Mouse (Mus musculus): ENCODE data around the gene Msln.
A peak's percentile ranks its signal among the peaks of the same experiment; 100 is the strongest.
"Not testable (repeated sequence)": the region's sequence is repeated elsewhere in the genome, so short reads cannot be mapped to it uniquely, and the experiment has no call there.

The Msln gene

DNA sequence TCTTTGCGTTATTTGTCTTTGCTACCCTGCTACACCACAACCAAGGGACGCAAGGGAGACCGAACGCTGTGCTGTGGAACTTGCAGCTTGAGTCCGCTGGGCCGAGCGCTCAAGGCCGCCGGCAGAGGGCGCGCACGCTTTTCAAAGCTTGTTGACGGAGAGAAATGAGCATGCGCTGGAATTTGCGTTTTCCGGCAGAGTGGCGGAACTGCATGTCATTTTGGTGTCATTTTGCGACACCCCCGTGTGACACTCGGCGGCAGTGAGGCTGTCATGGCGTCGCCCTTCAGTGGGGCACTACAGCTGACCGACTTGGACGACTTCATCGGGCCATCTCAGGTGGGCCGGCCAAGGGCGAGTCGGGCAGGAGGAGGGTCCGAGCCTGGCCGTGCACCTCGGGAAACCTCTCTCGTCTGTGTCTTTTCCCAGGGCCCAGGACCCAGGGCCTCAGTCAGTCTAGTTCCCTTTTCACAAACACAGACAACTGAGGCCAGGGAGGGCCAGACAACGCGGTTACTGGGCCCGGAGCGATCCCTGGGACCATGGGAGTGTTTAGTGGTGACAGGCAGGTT, 19.5 kb upstream of the Msln start, which contains the start of gene Narfl:
Gene Narfl, plus strand, starts transcription at position 228 of the 572 bp plus-strand sequence.
- peak; percentile 99 for DNase-seq (ENCODE audit: low read depth, low spot score)

DNA sequence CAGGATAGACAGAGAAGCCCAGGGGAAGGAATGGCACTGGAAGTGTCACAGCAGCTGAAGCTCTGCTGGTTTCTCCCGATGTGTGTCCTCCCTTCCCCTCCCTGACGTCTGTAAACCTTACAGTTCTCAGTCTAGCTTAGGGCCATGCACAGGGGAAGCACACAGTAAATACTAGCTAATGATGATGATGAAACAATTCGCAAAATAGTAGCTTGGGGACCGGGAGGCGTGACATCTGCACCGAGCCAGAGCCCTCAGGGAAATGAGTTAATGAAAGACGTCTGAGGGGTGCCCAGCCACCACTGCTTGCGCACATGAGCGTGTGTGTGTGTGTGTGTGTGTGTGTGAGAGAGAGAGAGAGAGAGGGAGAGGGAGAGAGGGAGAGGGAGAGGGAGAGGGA, 15.2 kb upstream of the Msln start:
- no peak for DNase-seq (ENCODE audit: low read depth, low spot score)

DNA sequence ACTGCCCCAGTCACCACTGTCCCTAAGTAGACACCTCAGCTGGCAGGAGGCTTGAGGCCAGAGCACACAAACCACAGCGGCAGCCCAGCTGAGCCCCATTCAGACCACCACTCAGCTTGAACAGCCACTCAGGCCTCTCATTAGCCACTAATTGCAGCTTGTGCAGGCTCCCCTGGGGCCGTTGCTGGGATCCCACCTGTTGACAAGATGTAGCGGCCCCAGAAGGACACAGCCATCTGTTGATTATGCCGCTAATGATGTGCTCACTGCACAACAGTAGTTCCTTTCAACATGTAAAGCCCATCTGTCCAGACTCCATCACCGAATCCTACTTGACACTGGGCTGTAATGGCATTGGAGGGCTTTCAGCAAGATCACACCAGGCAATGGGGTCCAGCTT, 11.7 kb upstream of the Msln start:
- DNase-seq (ENCODE audit: low read depth, low spot score): no peak

DNA sequence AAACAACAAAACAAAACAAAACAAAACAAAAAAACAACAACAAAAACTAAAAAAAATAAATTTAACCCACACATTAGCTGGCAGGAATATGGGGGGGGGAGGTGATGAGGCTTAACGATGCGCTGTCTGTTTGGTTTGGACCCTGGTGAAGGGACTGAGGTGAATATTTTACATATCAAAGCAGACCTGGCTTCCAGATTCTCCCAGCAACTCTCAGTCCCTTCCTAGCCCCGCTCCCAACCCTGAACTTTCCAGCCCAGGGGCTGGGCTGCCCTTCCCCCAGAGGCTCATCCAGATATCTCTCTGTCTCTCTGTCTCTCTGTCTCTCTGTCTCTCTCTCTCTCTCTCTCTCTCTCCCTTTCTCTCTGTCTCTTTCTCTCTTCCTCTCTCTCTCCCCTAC, 8.4 kb upstream of the Msln start:
- no peak for DNase-seq (ENCODE audit: low read depth, low spot score)

DNA sequence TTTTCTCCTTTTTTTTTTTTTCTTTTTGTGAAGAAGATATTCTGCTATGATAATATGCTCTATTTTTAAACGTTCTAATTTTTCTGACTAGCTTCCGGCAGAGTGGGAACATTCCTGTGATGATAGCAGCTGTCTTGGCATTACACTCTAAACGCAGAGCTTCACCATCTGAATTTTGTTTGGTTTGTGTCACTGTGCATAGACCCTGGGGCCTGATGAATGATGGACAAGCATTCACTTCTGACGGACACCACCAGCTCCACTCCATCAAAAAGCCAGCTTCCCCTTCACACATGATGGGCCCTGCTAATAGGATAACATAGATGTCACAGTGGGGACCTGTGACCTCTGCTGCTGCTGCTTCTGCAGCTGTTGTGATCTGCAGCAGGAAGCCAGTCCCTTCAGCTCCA, 7.4 kb upstream of the Msln start:
- DNase-seq (ENCODE audit: low read depth, low spot score): no peak

DNA sequence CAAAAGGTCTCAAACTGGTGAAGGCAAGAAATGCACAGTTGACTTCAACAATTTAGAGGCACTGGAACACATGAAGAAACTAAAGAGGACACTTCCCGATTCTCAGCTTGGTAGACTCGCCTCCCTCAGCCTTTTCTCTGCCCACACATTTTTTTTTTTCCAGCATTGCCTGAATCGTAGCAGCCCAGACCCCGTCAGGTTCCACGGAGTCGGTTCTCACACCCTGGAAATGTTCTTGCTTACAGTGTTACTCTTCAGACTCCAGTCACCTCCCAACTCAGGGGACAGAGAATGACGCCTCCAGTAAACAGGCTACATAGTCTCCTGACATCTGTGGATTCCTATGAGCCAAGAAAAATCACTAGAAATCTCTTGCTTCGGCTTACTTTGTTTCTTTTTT, 6.0 kb upstream of the Msln start:
- DNase-seq (ENCODE audit: low read depth, low spot score): no peak

DNA sequence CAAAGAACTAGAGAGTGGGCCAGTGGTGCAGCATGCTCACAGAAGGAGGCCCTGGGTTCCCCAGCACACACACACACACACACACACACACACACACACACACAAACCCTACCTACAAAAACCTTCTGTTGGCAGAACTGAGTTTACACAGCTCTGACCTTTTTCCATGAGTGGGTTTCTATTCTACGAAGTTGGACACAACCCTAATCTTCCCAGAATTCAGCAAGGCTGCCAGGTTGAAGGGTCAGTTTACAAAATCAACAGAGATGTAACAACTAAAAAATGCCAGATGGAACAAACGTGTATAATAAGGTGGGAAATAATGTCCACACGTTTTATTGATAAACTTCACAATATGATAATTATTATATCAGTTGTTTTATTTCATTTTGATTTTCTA, 3.5 kb upstream of the Msln start:
- no peak for DNase-seq (ENCODE audit: low read depth, low spot score)

DNA sequence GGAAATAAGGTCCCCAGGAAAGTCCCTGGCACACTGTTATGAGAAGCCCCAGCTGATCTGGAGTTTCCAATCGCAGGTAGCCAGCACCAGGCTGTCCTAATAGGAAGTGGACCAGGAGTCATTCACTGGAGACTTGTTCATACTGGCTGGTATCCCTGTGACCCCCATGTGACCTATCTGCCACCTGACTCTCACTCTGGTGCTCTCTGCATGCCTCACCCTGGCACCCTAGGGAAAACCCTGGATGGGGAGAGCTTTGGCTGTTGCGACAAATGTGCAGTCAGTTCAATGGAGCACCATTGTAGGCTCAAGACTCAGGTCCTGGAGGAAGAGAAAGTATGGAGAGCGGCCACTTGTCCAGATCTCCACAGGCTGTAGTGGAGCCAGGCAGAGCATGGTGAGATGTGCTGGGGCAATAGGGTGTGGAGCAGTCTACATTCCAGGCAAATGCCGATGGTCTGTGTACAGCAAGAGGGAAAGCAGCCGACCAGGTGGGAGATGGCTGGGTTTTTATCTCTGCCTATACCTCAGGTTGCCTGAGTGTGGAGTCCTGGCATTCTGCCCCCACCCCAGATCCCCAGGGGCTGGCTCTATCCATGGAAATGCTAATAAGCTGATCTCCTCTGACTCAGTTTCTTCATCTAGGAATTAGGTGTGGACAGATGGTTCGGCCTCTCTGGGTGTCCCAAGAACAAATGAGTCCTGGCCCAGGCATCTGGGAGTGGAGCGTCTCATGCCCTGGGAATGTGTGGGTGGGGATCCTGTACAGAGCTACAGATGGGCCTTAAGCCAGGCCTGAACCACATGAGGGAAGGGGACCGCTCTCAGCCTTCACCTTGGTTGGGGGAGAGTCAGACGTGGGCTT, 2.4 kb upstream of the Msln start:
- no peak for DNase-seq (ENCODE audit: low read depth, low spot score)

DNA sequence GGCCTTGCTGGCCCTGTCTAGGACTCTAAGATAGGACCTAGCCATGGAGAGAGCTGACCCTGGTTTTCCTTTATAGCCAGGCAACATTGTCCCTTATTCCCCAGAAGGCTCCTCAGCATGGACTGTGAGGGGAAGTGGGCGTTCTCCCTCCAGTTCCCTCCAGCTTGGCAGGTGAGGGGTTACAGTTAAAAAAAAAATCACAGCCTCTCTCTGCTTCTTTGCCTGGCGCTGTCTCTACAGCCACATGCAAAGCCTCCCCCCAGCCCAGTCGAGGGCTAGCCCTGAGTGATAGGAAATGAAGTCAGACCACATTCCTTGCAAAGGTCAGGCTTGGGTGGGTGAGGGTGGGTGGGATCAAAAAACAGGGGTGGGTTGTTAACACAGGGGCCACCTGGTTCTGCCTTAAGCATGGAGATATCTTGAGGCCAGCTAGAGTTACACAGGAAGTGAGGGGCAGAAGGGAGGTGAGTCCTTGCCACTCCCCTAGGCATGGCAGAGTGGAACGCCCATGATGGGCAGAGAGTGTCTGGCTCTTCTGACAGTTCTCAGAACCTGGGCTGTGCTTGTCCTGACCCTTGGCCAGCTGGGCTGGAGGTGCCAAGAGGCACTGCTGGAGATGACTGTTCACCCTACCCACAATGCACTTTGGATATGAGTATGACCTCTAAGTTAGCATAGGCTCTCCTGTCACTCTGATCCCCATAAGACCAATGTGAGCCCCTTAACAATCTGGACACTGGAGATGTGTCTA, 1.6 kb upstream of the Msln start:
- no peak for DNase-seq (ENCODE audit: low read depth, low spot score)

DNA sequence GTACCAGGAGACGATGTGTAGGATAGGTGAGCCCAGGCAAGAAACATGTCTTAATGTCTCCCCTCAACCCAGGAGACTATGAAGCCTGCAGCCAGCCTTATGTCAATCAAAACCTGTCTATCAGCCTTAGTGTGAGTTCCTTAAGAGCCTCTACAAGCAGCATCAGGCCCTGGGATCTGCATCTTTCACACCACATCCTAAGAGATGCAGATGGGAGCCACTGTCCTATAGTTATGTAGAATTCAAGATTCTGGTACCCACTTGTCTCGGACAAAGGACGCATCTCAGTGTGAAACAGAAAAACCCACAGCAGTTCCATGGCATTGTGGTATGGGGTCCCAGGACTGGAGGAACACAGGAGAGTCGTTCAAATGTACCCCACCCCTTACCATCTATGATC, 908 bp upstream of the Msln start:
- DNase-seq (ENCODE audit: low read depth, low spot score): no peak

DNA sequence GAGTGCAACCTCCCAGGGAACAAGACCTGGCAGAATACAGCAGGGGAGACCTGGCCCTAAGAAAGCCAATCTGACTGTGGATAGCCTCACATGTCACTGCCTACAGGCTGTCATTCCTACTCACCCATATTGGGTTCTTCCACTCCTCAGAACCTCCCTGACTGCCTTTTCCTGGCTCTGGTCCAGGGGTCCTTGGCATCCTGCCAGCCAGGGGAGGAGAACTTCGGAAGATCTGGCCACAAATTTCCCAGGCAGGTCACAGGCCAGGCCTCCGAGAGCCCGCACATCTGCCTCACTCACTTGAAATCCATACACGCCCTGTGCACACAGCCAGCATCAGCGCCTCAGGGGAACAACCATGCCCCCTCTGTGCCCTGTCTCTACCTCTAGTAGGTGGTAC, 2.7 kb downstream of the Msln start:
- no peak for DNase-seq (ENCODE audit: low read depth, low spot score)

DNA sequence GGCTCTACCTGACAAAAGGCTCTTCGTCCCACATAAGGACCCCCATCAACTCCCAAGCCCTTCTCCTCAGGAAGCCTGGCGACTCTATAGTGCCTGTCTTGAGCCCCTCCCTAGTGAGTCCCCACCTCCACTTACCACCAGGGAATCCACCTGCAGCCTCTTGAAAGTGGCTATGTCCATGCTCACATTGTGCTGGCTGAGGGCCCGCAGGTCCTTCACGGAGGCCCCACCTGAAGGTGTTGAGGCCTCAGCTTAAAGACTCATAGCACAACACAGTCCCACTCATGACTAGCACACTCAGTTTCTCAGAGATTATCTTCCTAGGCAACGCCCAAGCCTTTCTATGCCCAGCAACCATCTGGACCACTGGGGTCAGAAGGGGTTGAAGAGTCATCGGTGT, 4.9 kb downstream of the Msln start:
- no peak for DNase-seq (ENCODE audit: low read depth, low spot score)

DNA sequence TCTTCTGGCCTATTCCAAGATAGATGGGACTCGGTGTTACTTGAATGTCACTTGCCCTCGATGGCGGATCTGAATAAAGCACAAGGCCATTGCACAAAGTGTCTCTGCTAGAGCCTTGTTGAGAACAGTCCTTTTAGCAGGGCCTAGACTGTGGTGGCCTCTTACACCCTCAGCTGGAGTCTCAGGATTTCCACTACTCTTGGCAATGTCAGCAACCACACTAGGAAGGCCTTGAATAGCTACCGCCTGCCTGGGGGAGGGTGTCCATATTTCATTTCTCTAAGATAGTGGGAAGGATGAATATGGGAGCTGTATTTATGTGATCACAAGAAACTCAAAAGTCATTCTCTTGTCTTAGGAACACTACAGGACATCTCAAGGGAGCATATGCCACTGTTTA, 5.9 kb downstream of the Msln start:
- no peak for DNase-seq (ENCODE audit: low read depth, low spot score)

DNA sequence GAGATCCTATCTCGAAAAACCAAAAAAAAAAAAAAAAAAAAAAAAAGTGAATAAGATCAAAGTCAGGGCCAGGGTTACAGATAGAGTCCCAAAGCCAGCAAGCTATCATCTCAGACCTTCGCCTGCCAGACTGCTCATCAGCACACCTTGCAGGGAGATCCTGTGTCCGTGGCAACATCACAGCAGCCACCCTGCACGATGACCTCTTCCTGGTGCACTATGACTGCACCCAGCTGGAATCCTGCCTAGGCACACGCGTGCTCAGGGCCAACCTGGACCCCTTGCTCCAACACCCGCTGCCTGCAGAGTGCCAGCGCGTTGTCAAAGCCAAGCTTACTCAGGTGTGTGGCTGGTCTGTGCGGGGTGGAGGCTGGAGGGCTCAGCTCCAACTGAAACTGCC, 9.9 kb downstream of the Msln start:
- no peak for DNase-seq (ENCODE audit: low read depth, low spot score)

DNA sequence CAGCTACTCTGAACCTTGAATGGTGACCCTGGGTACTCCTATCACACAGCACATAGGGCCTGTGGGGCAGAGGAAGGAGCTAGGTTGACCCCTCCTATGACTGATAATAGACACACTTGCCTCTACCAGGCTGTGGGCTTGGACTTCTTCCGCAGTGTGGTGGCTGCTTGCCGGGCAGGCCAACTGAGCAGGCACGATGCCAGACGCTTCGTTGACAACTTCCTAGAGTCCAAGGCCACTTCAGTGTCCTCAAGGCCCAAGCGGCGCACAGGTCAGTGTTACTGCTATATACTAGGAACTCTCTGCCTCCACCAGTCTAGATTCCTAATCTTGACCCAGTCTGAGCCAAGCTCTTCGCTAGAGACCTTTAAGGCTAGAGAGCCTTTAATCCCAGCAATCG, 10.3 kb downstream of the Msln start:
- DNase-seq (ENCODE audit: low read depth, low spot score): no peak

DNA sequence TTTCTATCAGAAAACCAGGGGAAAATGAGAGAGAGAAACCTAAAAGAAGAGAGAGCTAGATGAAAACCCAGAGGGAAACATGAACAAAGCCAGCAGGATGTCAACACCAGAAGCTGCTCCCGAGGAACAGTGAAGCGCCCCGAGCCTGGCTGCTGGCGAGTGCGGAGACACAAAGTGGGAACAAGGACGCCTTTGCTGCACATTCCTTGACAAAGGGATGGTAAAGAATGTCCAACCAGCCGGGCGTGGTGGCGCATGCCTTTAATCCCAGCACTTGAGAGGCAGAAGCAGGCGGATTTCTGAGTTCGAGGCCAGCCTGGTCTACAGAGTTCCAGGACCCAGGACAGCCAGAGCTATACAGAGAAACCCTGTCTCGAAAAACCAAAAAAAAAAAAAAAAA, 12.7 kb downstream of the Msln start:
- DNase-seq (ENCODE audit: low read depth, low spot score): not testable (repeated sequence)

DNA sequence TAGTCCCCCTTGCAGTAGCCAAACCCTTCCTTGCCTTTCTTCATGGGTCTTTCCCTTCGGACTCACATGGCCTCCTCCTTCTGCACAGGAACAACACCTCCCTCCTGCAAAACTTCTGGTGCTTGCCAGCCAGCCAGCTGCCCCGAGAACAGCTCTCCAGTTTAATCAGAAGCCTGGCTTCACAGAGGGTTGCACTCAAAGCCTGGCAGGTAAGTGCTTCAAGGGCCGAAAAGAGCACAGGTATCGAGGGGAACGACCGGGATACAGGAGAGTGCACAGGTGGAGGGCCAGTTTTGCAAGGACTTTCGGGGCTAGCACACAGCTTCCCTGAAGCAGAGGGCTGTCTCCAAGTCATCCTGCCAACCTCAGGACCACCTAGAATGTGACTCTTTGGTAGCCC, 15.3 kb downstream of the Msln start:
- no peak for DNase-seq (ENCODE audit: low read depth, low spot score)

DNA sequence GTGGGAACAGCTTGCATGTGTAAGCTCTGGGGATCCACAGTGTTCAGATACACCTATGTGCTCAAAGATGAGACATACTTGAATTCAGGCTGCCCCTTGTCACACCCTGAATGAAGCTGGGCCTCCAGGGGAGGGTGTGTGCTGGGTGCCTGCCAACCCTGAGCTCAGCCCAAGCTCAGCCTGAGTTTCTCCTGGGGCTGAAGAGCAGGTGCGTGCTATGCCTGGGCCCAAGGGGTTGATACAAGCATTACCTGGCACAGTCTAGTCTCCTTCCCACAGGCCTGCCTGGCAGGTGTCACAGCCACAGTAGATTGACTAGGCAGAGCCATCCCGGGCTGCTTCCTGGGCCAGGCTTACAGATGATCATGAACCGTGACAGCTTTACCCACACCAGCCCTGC, 18.4 kb downstream of the Msln start, which contains the start of gene Mslnl:
Gene Mslnl, plus strand, starts transcription at position 298 of the 400 bp plus-strand sequence.
- no peak for DNase-seq (ENCODE audit: low read depth, low spot score)

DNA sequence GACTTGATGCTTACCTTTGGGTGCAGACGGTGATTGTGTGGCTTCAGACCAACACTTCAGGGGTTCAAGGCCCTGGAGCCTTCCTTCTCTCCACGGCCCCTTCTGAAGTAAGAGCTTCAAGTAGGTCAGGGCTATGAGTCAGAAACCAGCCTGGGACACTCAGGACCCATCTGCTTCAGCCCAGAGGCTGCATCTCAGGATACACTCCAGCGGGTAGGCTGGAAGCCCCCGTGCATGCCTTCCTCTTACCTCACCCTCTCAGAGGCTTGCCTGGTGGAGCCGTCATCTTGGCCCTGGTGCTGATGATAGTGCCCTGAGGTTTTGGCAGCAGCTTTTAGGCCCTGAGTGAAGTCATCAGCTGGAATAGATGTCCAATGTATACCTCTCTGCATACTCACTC, 18.9 kb downstream of the Msln start:
- no peak for DNase-seq (ENCODE audit: low read depth, low spot score)

DNA sequence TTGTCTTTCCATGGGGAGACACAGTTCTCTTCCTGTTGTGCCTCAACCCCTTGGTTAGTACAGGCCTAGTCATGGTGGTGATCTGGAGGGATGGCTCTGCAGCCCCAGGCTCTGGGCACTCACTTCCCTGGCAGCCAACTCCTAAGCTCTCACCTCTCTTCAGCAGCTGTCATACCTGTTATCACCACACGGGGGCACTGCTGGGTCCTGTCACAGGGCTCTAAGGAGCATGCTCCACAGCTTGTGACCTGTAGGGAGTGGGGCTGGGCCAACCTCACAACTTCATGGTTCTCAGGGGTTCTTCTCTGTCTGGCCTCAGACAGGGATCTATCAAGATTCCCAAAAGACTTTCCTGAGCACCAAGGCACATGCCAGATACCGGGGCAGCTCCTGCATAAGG, 22.1 kb downstream of the Msln start:
- peak; percentile 71 for DNase-seq (ENCODE audit: low read depth, low spot score)

DNA sequence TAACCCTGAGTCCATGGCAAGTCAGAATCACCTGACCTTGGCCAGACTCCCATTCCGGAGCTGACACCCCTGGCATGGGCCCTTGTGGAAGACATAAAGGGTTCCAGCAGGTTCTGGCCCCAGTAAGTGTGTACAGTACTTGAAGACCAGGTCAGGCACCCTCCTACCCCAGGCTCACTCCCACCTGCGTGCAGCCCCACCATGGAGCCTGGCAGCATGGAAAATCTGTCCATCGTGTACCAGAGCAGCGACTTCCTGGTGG, 26.2 kb downstream of the Msln start:
- DNase-seq (ENCODE audit: low read depth, low spot score): no peak

DNA sequence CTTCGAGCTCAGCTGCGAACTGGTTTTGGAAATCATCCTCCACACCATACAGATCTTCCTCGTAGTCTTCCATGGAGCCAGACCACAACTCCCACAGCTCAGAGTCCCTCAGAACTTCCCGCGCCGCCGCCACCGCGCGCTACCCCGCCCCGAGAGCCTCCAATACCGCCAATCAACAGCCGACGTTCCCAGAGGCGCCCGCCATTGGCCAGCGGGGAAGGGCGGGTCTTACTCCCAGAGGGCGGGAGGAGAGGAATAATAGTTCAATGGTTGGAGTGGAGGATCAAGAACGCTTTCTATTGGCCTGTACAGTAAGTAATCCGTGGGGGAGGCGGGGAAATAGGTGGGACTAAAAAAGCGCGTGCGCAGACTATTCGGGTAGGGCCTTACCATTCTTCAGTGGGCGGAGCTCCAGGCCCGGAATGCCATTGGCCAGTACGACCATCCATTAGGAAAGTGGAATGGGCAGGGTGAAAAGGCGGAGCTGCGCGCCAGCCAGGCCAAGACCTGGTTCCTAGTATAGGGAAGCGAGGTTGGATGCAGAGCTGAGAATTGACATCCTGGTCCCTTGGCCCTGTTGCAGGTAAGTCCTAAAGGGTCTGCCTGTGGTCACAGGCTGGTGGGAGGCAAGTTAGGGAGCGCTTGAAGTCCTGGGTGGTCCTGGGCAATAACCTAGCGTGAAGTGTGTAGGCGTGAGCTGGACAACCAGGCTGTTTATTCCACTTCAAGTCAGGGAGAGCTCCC, 26.7 kb downstream of the Msln start, which contains the start of the genes Chtf18 and Rpusd1:
Gene Chtf18, minus strand, starts transcription at position 155 of the 744 bp plus-strand sequence.
Gene Rpusd1, plus strand, starts transcription at position 406 of the 744 bp plus-strand sequence.
- peak; percentile 99 for DNase-seq (ENCODE audit: low read depth, low spot score)
